17 mouse cellular contexts compared by ENCODE assay signal in the genomic region with DNA sequence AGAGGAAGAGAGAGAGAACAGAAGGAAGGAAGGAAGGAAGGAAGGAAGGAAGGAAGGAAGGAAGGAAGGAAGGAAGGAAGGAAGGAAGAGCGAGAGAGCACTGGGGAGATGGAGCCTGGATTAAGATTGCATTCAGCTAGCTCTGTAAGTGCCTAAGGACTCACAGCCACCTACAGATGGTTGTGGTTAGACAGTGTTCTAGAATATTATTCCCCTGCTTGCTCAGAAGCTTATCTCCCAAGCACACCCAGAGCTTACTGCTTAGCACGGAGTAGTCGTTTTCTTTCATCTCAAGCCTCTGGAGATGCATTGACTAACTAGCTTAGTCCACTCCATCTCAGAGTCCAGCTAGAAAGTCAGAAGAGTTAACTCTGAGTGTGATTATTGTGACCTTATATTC.
"Had no signal": no experiment of that assay in that cellular context is flagged by ENCODE, and none has a peak within 500 bp of the region (broad histone marks: within the 10 kb centered on the region; RNA-seq: fewer than 3 reads in every experiment).

No protein-coding gene starts in this region.

- H3K9me3 ChIP-seq: intestine, embryonic 15.5 days; limb, embryonic 12.5 days; megakaryocyte, embryonic 14.5 days; midbrain, embryonic 13.5 days; neural tube, embryonic 15.5 days had no signal

- H3K27me3 ChIP-seq: intestine, embryonic 15.5 days; limb, embryonic 12.5 days; megakaryocyte, embryonic 14.5 days; midbrain, embryonic 13.5 days; neural tube, embryonic 15.5 days had no signal

- H3K9ac ChIP-seq: intestine, embryonic 15.5 days; limb, embryonic 12.5 days; lung, embryonic 14.5 days; midbrain, embryonic 13.5 days; neural tube, embryonic 15.5 days had no signal

- H3K36me3 ChIP-seq: intestine, embryonic 15.5 days; neural tube, embryonic 15.5 days had no signal

- DNase-seq: kidney, adult 2 months; kidney, postnatal 36 days; layer of hippocampus, adult 9-11 months; layer of hippocampus, postnatal 36 days; lung, embryonic 14.5 days; lung, postnatal 10 days; lung, postnatal 4 days; right cerebral cortex, adult 18-20 months; right cerebral cortex, postnatal 25 days; thymus, postnatal 4 days had no signal

- H3K4me2 ChIP-seq: intestine, embryonic 15.5 days; limb, embryonic 12.5 days; lung, embryonic 14.5 days; midbrain, embryonic 13.5 days; neural tube, embryonic 15.5 days had no signal

- H3K27ac ChIP-seq: intestine, embryonic 15.5 days; kidney, postnatal 0 days; limb, embryonic 12.5 days; midbrain, embryonic 13.5 days; neural tube, embryonic 15.5 days had no signal

- H3K4me1 ChIP-seq: intestine, embryonic 15.5 days; limb, embryonic 12.5 days; megakaryocyte, embryonic 14.5 days; midbrain, embryonic 13.5 days; neural tube, embryonic 15.5 days had no signal

- ATAC-seq: intestine, embryonic 15.5 days; midbrain, embryonic 13.5 days had no signal

- H3K4me3 ChIP-seq: intestine, embryonic 15.5 days; limb, embryonic 12.5 days; megakaryocyte, embryonic 14.5 days; midbrain, embryonic 13.5 days; myocyte; neural tube, embryonic 15.5 days had no signal
